Mouse (Mus musculus): ENCODE data around the gene Spo11.

GRCm38 (mm10) chr2:172950722-172951121, 26.8 kb upstream of the Spo11 start:
- TF ChIP-seq POLR2A (IDR thresholded peaks at IDR 0.05; ENCODE audit: extremely low read depth, insufficient read depth, low read length), result no peak
- no peak for TF ChIP-seq CTCF (IDR thresholded peaks at IDR 0.05; ENCODE audit: low read depth, low read length)
